Mouse (Mus musculus) cerebellum, postnatal 36 days (tissue): ENCODE results near the gene Hist1h2bf.
"Not testable (repeated sequence)": the region's sequence is repeated elsewhere in the genome, so short reads cannot be mapped to it uniquely, and the experiment has no call there.

Experiments used
- DNase-seq, 2 experiments: peaks; one replicate each; pipeline ENCODE4 v3.0.0; 2021 to 2022; ENCODE audit warnings: mixed read lengths in 2 of 2

Gene Hist1h2bf

GRCm38 (mm10) chr13:23573898-23574524 is at the start of gene Hist1h2bf, which contains the start of gene Hist1h2ad:
Hist1h2bf (minus strand) TSS chr13:23574196.
Hist1h2ad (plus strand) TSS chr13:23574381.
- DNase-seq = peak; percentile 67 to 82

- DNase-seq = peak; percentile 23 to 26
Measured at GRCm38 (mm10) chr13:23622861-23623450, 49.0 kb upstream of the Hist1h2bf start.

- DNase-seq = peak; percentile 91 to 92
Measured at GRCm38 (mm10) chr13:23622175-23622671, 48.2 kb upstream of the Hist1h2bf start, which contains the start of gene Hist1h1e. Hist1h1e (minus strand) TSS chr13:23622558.

GRCm38 (mm10) chr13:23621532-23622174 is 47.7 kb upstream of the Hist1h2bf start:
- peak; percentile 43 to 58 for DNase-seq

GRCm38 (mm10) chr13:23620733-23621531 is 46.9 kb upstream of the Hist1h2bf start, which contains the start of gene Hist1h2be:
Hist1h2be (minus strand) TSS chr13:23621124.
- peak; percentile 65 to 74 for DNase-seq

GRCm38 (mm10) chr13:23620056-23620732 is 46.2 kb upstream of the Hist1h2bf start:
- DNase-seq = peak in 1 of 2 experiments; percentile 13

- DNase-seq = no peak
Measured at GRCm38 (mm10) chr13:23611638-23612037, 37.6 kb upstream of the Hist1h2bf start.

GRCm38 (mm10) chr13:23610393-23610792 is 36.4 kb upstream of the Hist1h2bf start:
- no peak for DNase-seq

GRCm38 (mm10) chr13:23609844-23610243 is 35.8 kb upstream of the Hist1h2bf start:
- no peak for DNase-seq

GRCm38 (mm10) chr13:23609209-23609608 is 35.2 kb upstream of the Hist1h2bf start:
- DNase-seq = no peak

- no peak for DNase-seq
Measured at GRCm38 (mm10) chr13:23605052-23605451, 31.1 kb upstream of the Hist1h2bf start.

- no peak for DNase-seq
Measured at GRCm38 (mm10) chr13:23604452-23604851, 30.5 kb upstream of the Hist1h2bf start.

GRCm38 (mm10) chr13:23603182-23603699 is 29.2 kb upstream of the Hist1h2bf start:
- no peak for DNase-seq

- DNase-seq = peak; percentile 80 to 85
Measured at GRCm38 (mm10) chr13:23597957-23598356, 24.0 kb upstream of the Hist1h2bf start.

GRCm38 (mm10) chr13:23595622-23596372 is 21.8 kb upstream of the Hist1h2bf start:
- DNase-seq = no peak

GRCm38 (mm10) chr13:23595185-23595584 is 21.2 kb upstream of the Hist1h2bf start:
- DNase-seq = no peak

- no peak for DNase-seq
Measured at GRCm38 (mm10) chr13:23593051-23593770, 19.2 kb upstream of the Hist1h2bf start.

GRCm38 (mm10) chr13:23592614-23593013 is 18.6 kb upstream of the Hist1h2bf start:
- DNase-seq = peak; percentile 63 to 66

GRCm38 (mm10) chr13:23591886-23592285 is 17.9 kb upstream of the Hist1h2bf start:
- not testable (repeated sequence) for DNase-seq

- no peak for DNase-seq
Measured at GRCm38 (mm10) chr13:23591206-23591605, 17.2 kb upstream of the Hist1h2bf start.

- DNase-seq = no peak
Measured at GRCm38 (mm10) chr13:23586940-23587225, 12.9 kb upstream of the Hist1h2bf start.
